Comparison of ENCODE assay signal across 9 mouse cellular contexts in the genomic region with DNA sequence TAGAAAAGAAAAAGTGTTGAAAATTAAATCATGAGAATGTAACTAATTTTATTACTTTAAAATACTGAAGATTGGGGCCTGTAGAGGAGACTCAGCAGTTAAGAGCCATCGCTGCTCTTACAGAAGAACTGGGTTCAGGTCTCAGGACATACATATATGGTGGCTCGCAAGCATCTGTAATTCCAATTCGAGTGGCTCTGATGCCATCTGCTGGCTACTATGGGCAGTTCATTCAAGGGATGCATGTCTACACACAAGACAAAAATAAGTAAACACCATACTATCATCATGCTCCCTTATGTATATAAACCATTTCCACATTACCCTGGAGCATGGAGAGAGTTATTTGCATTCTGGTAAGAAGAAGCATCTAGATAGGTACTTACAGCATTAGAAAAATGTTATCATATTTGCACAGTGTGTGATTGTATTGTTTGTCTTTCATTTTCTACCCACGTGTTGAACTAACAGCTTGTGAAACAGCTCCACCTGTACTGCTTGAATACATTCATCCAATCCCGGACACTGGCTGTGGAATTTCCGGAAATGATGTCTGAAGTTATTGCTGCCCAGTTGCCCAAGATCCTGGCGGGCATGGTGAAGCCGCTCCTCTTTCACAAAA. TPM values are rescaled to one million over a fixed set of nuclear protein-coding genes. Genes with fewer than 3 reads are reported as not detected.
A peak's percentile ranks its signal among the peaks of the same experiment; 100 is the strongest.
DNase-seq lines count a peak whose midpoint lies in the region; ATAC-seq and TF ChIP-seq lines count a peak whose summit lies in the region.
"Had no signal": no experiment of that assay in that cellular context is flagged by ENCODE, and none has a peak within 500 bp of the region (broad histone marks: within the 10 kb centered on the region; RNA-seq: fewer than 3 reads in every experiment).

No protein-coding gene starts in this region.

- H3K36me3 ChIP-seq in liver, adult 2 months (ENCODE audit: control insufficient read depth, insufficient read depth, low read length): no peaks in the 10 kb centered on the region
- H3K36me3 ChIP-seq in liver, embryonic 12.5 days: no peaks in the 10 kb centered on the region
- H3K36me3 ChIP-seq: embryonic facial prominence, embryonic 15.5 days had no signal

- peak; percentile 50 for DNase-seq in liver, adult 2 months (ENCODE audit: extremely low read depth, low read depth, low spot score)
- peak; percentile 48 for DNase-seq in NIH3T3 (ENCODE audit: low read depth)
- DNase-seq in cerebellum, adult 2 months: peak; percentile 18 to 27
- peak; percentile 13 to 61 for DNase-seq in left cerebral cortex, postnatal 25 days (ENCODE audit: low spot score in 2 of 2)
- DNase-seq in right cerebral cortex, adult 2 months (ENCODE audit: low spot score in 2 of 2): peak; percentile 55 to 58

- no peak for TF ChIP-seq POLR2A in liver, adult 2 months (IDR thresholded peaks at IDR 0.05; ENCODE audit: extremely low read depth, insufficient read depth, low read length)
- TF ChIP-seq POLR2A in cerebellum, adult 2 months (IDR thresholded peaks at IDR 0.05; ENCODE audit: borderline replicate concordance, insufficient read depth, low read length): no peak

- H3K4me3 ChIP-seq in liver, adult 2 months (ENCODE audit: insufficient read depth, low read depth, low read length): no peak overlapping the region
- H3K4me3 ChIP-seq in liver, embryonic 12.5 days: no peak overlapping the region
- H3K4me3 ChIP-seq in cerebellum, adult 2 months (replicated peaks; ENCODE audit: insufficient read depth, low read depth, low read length): no peak overlapping the region
- H3K4me3 ChIP-seq: embryonic facial prominence, embryonic 15.5 days had no signal

- 49% methylated on average over 8 of the region's 8 CpGs for WGBS in liver, adult 2 months
- 42% methylated on average over 8 of the region's 8 CpGs for WGBS in liver, embryonic 12.5 days (ENCODE audit: insufficient replicate concordance)
- WGBS in cerebellum, adult 2 months: 64% methylated on average over 8 of the region's 8 CpGs

- no peaks in the 10 kb centered on the region for H3K79me2 ChIP-seq in liver, adult 2 months (ENCODE audit: control insufficient read depth, insufficient read depth, low read length)

- no peak overlapping the region for H3K27ac ChIP-seq in liver, adult 2 months (replicated peaks; ENCODE audit: insufficient read depth, low read depth, low read length)
- no peak overlapping the region for H3K27ac ChIP-seq in liver, embryonic 12.5 days
- H3K27ac ChIP-seq in cerebellum, adult 2 months (ENCODE audit: insufficient read depth, low read length): no peak overlapping the region
- H3K27ac ChIP-seq: embryonic facial prominence, embryonic 15.5 days had no signal

- no peak overlapping the region for H3K4me2 ChIP-seq in liver, embryonic 12.5 days
- H3K4me2 ChIP-seq: embryonic facial prominence, embryonic 15.5 days had no signal

- no peaks in the 10 kb centered on the region for H3K9me3 ChIP-seq in liver, embryonic 12.5 days (replicated peaks)
- H3K9me3 ChIP-seq: embryonic facial prominence, embryonic 15.5 days had no signal

- no peak for ATAC-seq in liver, embryonic 12.5 days
- ATAC-seq in hematopoietic stem cell, adult 5-6 weeks (replicated peaks in 1 of 2; ENCODE audit: insufficient read depth in 1 of 2, low FRiP score in 2 of 2, low TSS enrichment in 1 of 2, low read depth in 1 of 2, poor library complexity in 2 of 2, severe bottlenecking in 2 of 2): peak; percentile 59 to 74
- ATAC-seq in monocyte, adult 5-6 weeks (replicated peaks; ENCODE audit: insufficient number of reproducible peaks, low FRiP score, low TSS enrichment, poor library complexity, severe bottlenecking): no peak

- TF ChIP-seq CTCF in liver, adult 2 months (IDR thresholded peaks at IDR 0.05; ENCODE audit: low read depth, low read length): peak; percentile 32; the same call in 1 of the 2 replicates
- peak; percentile 62 for TF ChIP-seq CTCF in cerebellum, adult 2 months (IDR thresholded peaks at IDR 0.05; ENCODE audit: borderline replicate concordance, insufficient read depth, low read depth, low read length)

- no peak overlapping the region for H3K9ac ChIP-seq in liver, adult 2 months (ENCODE audit: low read depth, low read length)
- no peak overlapping the region for H3K9ac ChIP-seq in liver, embryonic 12.5 days
- H3K9ac ChIP-seq: embryonic facial prominence, embryonic 15.5 days had no signal

- intact Hi-C loops in left cerebral cortex, postnatal 25 days (cut with DNase I): loop anchor here (1.0 kb wide), 1 partner anchor 264 kb away; no protein-coding TSS in a partner anchor

- no peaks in the 10 kb centered on the region for H3K27me3 ChIP-seq in liver, adult 2 months (ENCODE audit: control insufficient read depth, insufficient read depth, low read length)
- no peaks in the 10 kb centered on the region for H3K27me3 ChIP-seq in liver, embryonic 12.5 days (replicated peaks)
- H3K27me3 ChIP-seq in cerebellum, adult 2 months (ENCODE audit: control insufficient read depth, insufficient read depth, low read length): no peaks in the 10 kb centered on the region
- H3K27me3 ChIP-seq: embryonic facial prominence, embryonic 15.5 days had no signal

- H3K4me1 ChIP-seq in liver, adult 2 months (ENCODE audit: control insufficient read depth, insufficient read depth, low read length): no peaks in the 10 kb centered on the region
- H3K4me1 ChIP-seq in liver, embryonic 12.5 days: no peaks in the 10 kb centered on the region
- H3K4me1 ChIP-seq in cerebellum, adult 2 months (ENCODE audit: control insufficient read depth, insufficient read depth, low read length): no peaks in the 10 kb centered on the region
- H3K4me1 ChIP-seq: embryonic facial prominence, embryonic 15.5 days had no signal

RNA-seq across cellular contexts. Expression of a gene that starts 7.0 kb away (rescaled TPM):
- not detected in 2 replicates for total RNA-seq in liver, adult 2 months (2014; rRNA removed)
- polyA plus RNA-seq in liver, adult 2 months (2012; rRNA removed): not detected in 2 replicates
- polyA plus RNA-seq in liver, embryonic 12.5 days (2016; fragmentation: Nextera tagmentation; extraction: Ambion mirVana): not detected in 2 replicates
- 3.6 and 4.0 TPM in 2 replicates for polyA plus RNA-seq in cerebellum, adult 2 months (2012; rRNA removed)
- total RNA-seq in hematopoietic stem cell, adult 5-6 weeks (2017): 0.50 TPM in 1 of 2 replicates, not detected in the other
- 10 to 100 TPM; 10.9 to 11.3 TPM for total RNA-seq in left cerebral cortex, postnatal 25 days (2021)
- total RNA-seq in monocyte, adult 5-6 weeks (2017): not detected in 3 replicates

Comparison
In these comparisons a context has a peak if more than half of its experiments do, and no peak if none do; other contexts are left out.
1. ATAC-seq: peak in hematopoietic stem cell, adult 5-6 weeks (2 of 2); none in liver, embryonic 12.5 days (single experiment) and monocyte, adult 5-6 weeks (single experiment).
2. Peak in every context shown above with its lines, with median percentiles within 50 percentile points of each other: DNase-seq.